Comparison of ENCODE assay signal across 8 mouse cellular contexts in genomic region chr2:118543893-118544799, GRCm38 (mm10). TPM values are rescaled to one million over a fixed set of nuclear protein-coding genes. Genes with fewer than 3 reads are reported as not detected.
DNase-seq lines count a peak whose midpoint lies in the region; ATAC-seq and TF ChIP-seq lines count a peak whose summit lies in the region.

No protein-coding gene starts in this region.

- no peaks in the 10 kb centered on the region for H3K9me3 ChIP-seq in E14TG2a.4 (ENCODE audit: low read length)
- no peaks in the 10 kb centered on the region for H3K9me3 ChIP-seq in heart, embryonic 16.5 days (replicated peaks; ENCODE audit: control insufficient read depth, low read length)
- no peaks in the 10 kb centered on the region for H3K9me3 ChIP-seq in liver, embryonic 16.5 days (replicated peaks; ENCODE audit: control insufficient read depth, low read length)
- H3K9me3 ChIP-seq in neural tube, embryonic 12.5 days: no peaks in the 10 kb centered on the region

- H3K4me2 ChIP-seq in heart, embryonic 16.5 days (ENCODE audit: low read depth, low read length): peak overlapping the region; percentile 87
- peak overlapping the region; percentile 51 for H3K4me2 ChIP-seq in liver, embryonic 16.5 days (ENCODE audit: low read depth, low read length)
- H3K4me2 ChIP-seq in neural tube, embryonic 12.5 days (replicated peaks): peak overlapping the region; percentile 57

- peaks cover 11% of the 10 kb centered on the region; the same call in 1 of the 2 replicates for H3K27me3 ChIP-seq in E14TG2a.4 (ENCODE audit: insufficient read depth, low read length)
- H3K27me3 ChIP-seq in heart, embryonic 16.5 days (ENCODE audit: control insufficient read depth, insufficient read depth, low read length): no peaks in the 10 kb centered on the region
- peaks cover 7% of the 10 kb centered on the region for H3K27me3 ChIP-seq in liver, embryonic 16.5 days (ENCODE audit: control insufficient read depth, insufficient read depth, low read depth, low read length)
- H3K27me3 ChIP-seq in neural tube, embryonic 12.5 days (replicated peaks): no peaks in the 10 kb centered on the region

- no peak for TF ChIP-seq POLR2A in bone marrow macrophage, adult 2 months (IDR thresholded peaks at IDR 0.05; ENCODE audit: borderline replicate concordance, low read depth, low read length)

- ATAC-seq in heart, embryonic 16.5 days (replicated peaks; ENCODE audit: extremely low read depth, insufficient read depth, low FRiP score): peak; percentile 63
- peak; percentile 7; the same call in 1 of the 2 replicates for ATAC-seq in liver, embryonic 16.5 days (ENCODE audit: low read depth)
- peak; percentile 71 for ATAC-seq in neural tube, embryonic 12.5 days (ENCODE audit: low FRiP score, low read depth)

- peaks cover 88% of the 10 kb centered on the region for H3K4me1 ChIP-seq in E14TG2a.4 (replicated peaks; ENCODE audit: low read depth, low read length)
- H3K4me1 ChIP-seq in bone marrow macrophage, adult 2 months (ENCODE audit: control insufficient read depth, insufficient read depth, low read length): peaks cover 78% of the 10 kb centered on the region
- peaks cover 93% of the 10 kb centered on the region for H3K4me1 ChIP-seq in heart, embryonic 16.5 days (ENCODE audit: control insufficient read depth, insufficient read depth, low read length)
- H3K4me1 ChIP-seq in liver, embryonic 16.5 days (ENCODE audit: control insufficient read depth, low read depth, low read length): peaks cover 46% of the 10 kb centered on the region
- H3K4me1 ChIP-seq in neural tube, embryonic 12.5 days: peaks cover 79% of the 10 kb centered on the region

- peak overlapping the region; percentile 80 for H3K4me3 ChIP-seq in E14TG2a.4 (replicated peaks; ENCODE audit: low read length)
- H3K4me3 ChIP-seq in bone marrow macrophage, adult 2 months (ENCODE audit: insufficient read depth, low read length): peak overlapping the region; percentile 58
- H3K4me3 ChIP-seq in heart, embryonic 16.5 days (ENCODE audit: low read length): peak overlapping the region; percentile 22
- H3K4me3 ChIP-seq in liver, embryonic 16.5 days (ENCODE audit: low read depth, low read length): peak overlapping the region; percentile 28
- peak overlapping the region; percentile 23 for H3K4me3 ChIP-seq in neural tube, embryonic 12.5 days

- 6% methylated on average over 23 of the region's 23 CpGs for whole genome bisulfite sequencing in heart, embryonic 16.5 days
- WGBS in liver, embryonic 16.5 days (ENCODE audit: insufficient replicate concordance): 18% methylated on average over 23 of the region's 23 CpGs
- WGBS in neural tube, embryonic 12.5 days: 11% methylated on average over 23 of the region's 23 CpGs

- DNase-seq in fibroblast of lung, adult 2 months (ENCODE audit: low read depth): peak; percentile 95
- DNase-seq in kidney, postnatal 10 days: peak; percentile 94
- peak; percentile 77 for DNase-seq in thymus, postnatal 0 days (ENCODE audit: low spot score)

- peak overlapping the region; percentile 22 for H3K9ac ChIP-seq in heart, embryonic 16.5 days (ENCODE audit: low read length)
- H3K9ac ChIP-seq in liver, embryonic 16.5 days (ENCODE audit: low read depth, low read length): peak overlapping the region; percentile 35; the same call in 1 of the 2 replicates
- peak overlapping the region; percentile 47 for H3K9ac ChIP-seq in neural tube, embryonic 12.5 days

- peaks cover 17% of the 10 kb centered on the region for H3K36me3 ChIP-seq in E14TG2a.4 (ENCODE audit: insufficient read depth, low read length)
- no peaks in the 10 kb centered on the region for H3K36me3 ChIP-seq in heart, embryonic 16.5 days (ENCODE audit: control insufficient read depth, insufficient read depth)
- no peaks in the 10 kb centered on the region for H3K36me3 ChIP-seq in liver, embryonic 16.5 days (ENCODE audit: control insufficient read depth, insufficient read depth)
- no peaks in the 10 kb centered on the region for H3K36me3 ChIP-seq in neural tube, embryonic 12.5 days

- H3K27ac ChIP-seq in bone marrow macrophage, adult 2 months (ENCODE audit: insufficient read depth, low read depth, low read length): peak overlapping the region; percentile 74
- peak overlapping the region; percentile 99 for H3K27ac ChIP-seq in heart, embryonic 16.5 days (ENCODE audit: low read length)
- peak overlapping the region; percentile 56 for H3K27ac ChIP-seq in liver, embryonic 16.5 days (ENCODE audit: low read length)
- peak overlapping the region; percentile 59 for H3K27ac ChIP-seq in neural tube, embryonic 12.5 days

- no peak for TF ChIP-seq CTCF in E14TG2a.4 (conservative IDR thresholded peaks at IDR 0.05; ENCODE audit: low read length)
- TF ChIP-seq CTCF in bone marrow macrophage, adult 2 months (IDR thresholded peaks at IDR 0.05; ENCODE audit: low read depth, low read length): no peak

RNA-seq across cellular contexts. Expression of gene Bmf, which starts 5.3 kb away (rescaled TPM):
- 30.0 and 44.1 TPM in 2 replicates for polyA plus RNA-seq in bone marrow macrophage, adult 2 months (2012; ENCODE audit: insufficient read depth, insufficient read length, missing spikeins)
- polyA plus RNA-seq in heart, embryonic 16.5 days (2015; fragmentation: Nextera tagmentation; extraction: Ambion mirVana): 1.4 and 1.8 TPM in 2 replicates
- 0.59 and 0.62 TPM in 2 replicates for polyA plus RNA-seq in liver, embryonic 16.5 days (2015; fragmentation: Nextera tagmentation; extraction: Ambion mirVana)
- 5.6 and 7.5 TPM in 2 replicates for polyA plus RNA-seq in neural tube, embryonic 12.5 days (2016; fragmentation: Nextera tagmentation; extraction: Ambion mirVana)
- polyA plus RNA-seq in thymus, postnatal 0 days (2015; fragmentation: Nextera tagmentation; extraction: Ambion mirVana): 10.0 and 10.6 TPM in 2 replicates

RNA-seq across cellular contexts. Expression of gene Bub1b, which starts 53.9 kb away (rescaled TPM):
- polyA plus RNA-seq in bone marrow macrophage, adult 2 months (2012; ENCODE audit: insufficient read depth, insufficient read length, missing spikeins): 43.3 and 49.9 TPM in 2 replicates
- polyA plus RNA-seq in heart, embryonic 16.5 days (2015; fragmentation: Nextera tagmentation; extraction: Ambion mirVana): 74.8 and 78.4 TPM in 2 replicates
- polyA plus RNA-seq in liver, embryonic 16.5 days (2015; fragmentation: Nextera tagmentation; extraction: Ambion mirVana): 40.6 and 42.3 TPM in 2 replicates
- 62.9 and 63.6 TPM in 2 replicates for polyA plus RNA-seq in neural tube, embryonic 12.5 days (2016; fragmentation: Nextera tagmentation; extraction: Ambion mirVana)
- polyA plus RNA-seq in thymus, postnatal 0 days (2015; fragmentation: Nextera tagmentation; extraction: Ambion mirVana): 85.5 and 87.8 TPM in 2 replicates

Comparison
In these comparisons a context has a peak if more than half of its experiments do, and no peak if none do; other contexts are left out.
1. Peak in every context shown above with its lines: DNase-seq, ATAC-seq, H3K4me3 ChIP-seq and H3K27ac ChIP-seq.
2. H3K4me3 ChIP-seq: peak in every context shown above with its lines; median percentile 80 in E14TG2a.4; 58 in bone marrow macrophage, adult 2 months; 28 in liver, embryonic 16.5 days; 23 in neural tube, embryonic 12.5 days; 22 in heart, embryonic 16.5 days.
3. ATAC-seq: peak in every context shown above with its lines; median percentile 71 in neural tube, embryonic 12.5 days; 63 in heart, embryonic 16.5 days; 7 in liver, embryonic 16.5 days.